Mouse (Mus musculus): Measurements from ENCODE around the gene Khsrp.

Khsrp gene

GRCm38 (mm10) chr17:56985656-56986055 lies 45.7 kb downstream of the Khsrp start:
- DNase-seq, result peak in 1 of 2 experiments; percentile 12

- no peak for DNase-seq
Measured at GRCm38 (mm10) chr17:56984886-56985285, 46.4 kb downstream of the Khsrp start.

GRCm38 (mm10) chr17:56982013-56982412 lies 49.3 kb downstream of the Khsrp start, which contains the start of gene Acer1:
TSS of gene Acer1 (minus strand) at chr17:56982126.
- peak in 1 of 2 experiments; percentile 34 for DNase-seq

- DNase-seq, result peak in 1 of 2 experiments; percentile 22
Measured at GRCm38 (mm10) chr17:56981049-56981448, 50.3 kb downstream of the Khsrp start.

GRCm38 (mm10) chr17:56979524-56979923 lies 51.8 kb downstream of the Khsrp start:
- DNase-seq, result peak in 1 of 2 experiments; percentile 13

- DNase-seq, result peak in 1 of 2 experiments; percentile 10
Measured at GRCm38 (mm10) chr17:56976531-56977390, 54.6 kb downstream of the Khsrp start.

GRCm38 (mm10) chr17:56975391-56975790 lies 55.9 kb downstream of the Khsrp start:
- peak in 1 of 2 experiments; percentile 14 for DNase-seq

- DNase-seq, result no peak
Measured at GRCm38 (mm10) chr17:56974708-56975240, 56.5 kb downstream of the Khsrp start.

GRCm38 (mm10) chr17:56973956-56974707 lies 57.2 kb downstream of the Khsrp start:
- DNase-seq, result no peak
